Mouse (Mus musculus): ENCODE measurements around the gene Gm49318. TPM values are rescaled to one million over a fixed set of nuclear protein-coding genes. Genes with fewer than 3 reads are reported as not detected.

Gm49318 gene
- polyA plus RNA-seq, 1 experiment from 2014 or later: not detected

DNA sequence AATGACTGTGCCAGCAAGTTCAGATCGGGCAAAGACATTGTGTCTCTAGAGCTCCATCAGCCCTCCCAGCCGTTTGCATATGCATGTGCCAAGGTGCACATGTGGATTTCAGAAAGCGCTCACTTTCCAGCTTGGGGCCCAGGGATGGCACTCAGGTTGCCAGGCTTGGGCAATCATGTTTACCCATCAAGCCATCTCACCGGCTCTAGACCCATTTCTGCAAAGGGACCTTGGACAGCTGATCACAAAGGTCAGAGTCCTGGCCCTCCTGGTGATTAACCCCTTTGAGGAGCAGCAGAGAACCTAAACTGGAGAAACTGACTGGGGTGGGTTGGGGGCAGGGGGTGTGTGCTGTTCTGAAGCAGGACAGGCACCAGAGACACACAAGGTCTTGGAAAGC lies 78.8 kb downstream of the Gm49318 start:
- H3K4me3 ChIP-seq: no peak overlapping the region
- no peak overlapping the region for H3K4me2 ChIP-seq
- WGBS: 76% methylated on average over 4 of the region's 4 CpGs
- peaks cover 72% of the 10 kb centered on the region for H3K27me3 ChIP-seq
- no peak overlapping the region for H3K9ac ChIP-seq
- no peak overlapping the region for H3K27ac ChIP-seq
- no peaks in the 10 kb centered on the region for H3K9me3 ChIP-seq (replicated peaks)
- no peaks in the 10 kb centered on the region for H3K36me3 ChIP-seq
- peaks cover 25% of the 10 kb centered on the region for H3K4me1 ChIP-seq (replicated peaks)
- no peak for ATAC-seq (replicated peaks; ENCODE audit: insufficient number of reproducible peaks, insufficient read depth, low FRiP score, low read depth)

DNA sequence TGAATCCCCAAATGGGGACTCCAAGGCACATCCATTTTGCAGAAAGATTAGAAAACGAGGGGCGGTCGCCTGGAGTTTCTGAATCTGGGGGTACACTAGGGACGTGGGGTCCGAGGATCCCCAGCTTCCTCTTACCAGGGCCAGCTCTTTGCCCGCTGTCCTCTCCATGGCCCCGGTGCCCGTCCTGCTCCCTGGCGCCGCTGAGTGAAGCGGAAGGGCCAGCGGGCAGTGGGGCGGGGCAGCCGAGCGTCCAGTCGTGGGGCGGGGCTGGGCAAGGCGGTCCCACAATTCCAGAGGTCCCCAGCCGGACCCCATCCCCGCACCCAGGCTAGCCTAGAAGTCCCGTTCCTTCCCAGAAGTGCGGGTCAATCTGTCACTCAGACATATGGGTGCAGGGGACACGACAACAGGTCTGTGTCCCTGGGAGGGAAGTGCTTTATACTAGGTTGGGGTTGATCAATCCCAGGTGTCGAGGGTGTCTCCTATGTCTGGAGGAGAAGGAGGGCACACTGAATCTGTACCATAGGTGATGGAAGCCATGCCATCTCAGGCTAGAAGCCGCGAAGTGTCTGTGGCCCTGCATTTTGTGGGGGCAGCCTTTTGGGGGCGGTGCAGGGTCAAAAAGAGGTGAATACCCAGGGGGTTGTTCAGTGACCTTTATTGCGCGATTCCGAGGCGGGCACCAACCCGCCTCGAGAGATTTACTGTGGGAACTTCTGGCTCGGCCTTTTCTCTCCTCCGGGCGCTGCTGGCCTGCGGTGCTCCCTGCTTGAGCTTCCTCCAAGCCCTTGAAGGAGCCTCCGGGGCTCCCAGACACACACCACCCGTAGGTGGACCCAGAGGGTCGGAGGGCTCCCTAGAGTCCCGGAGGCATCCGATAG lies 81.6 kb downstream of the Gm49318 start, which contains the start of gene Rgl3:
TSS of gene Rgl3 (minus strand) at position 217 of the 881 bp plus-strand sequence.
- H3K9ac ChIP-seq: peak within 1 kb of the TSS; percentile 51
- ATAC-seq (replicated peaks; ENCODE audit: insufficient number of reproducible peaks, insufficient read depth, low FRiP score, low read depth): no peak
- H3K4me3 ChIP-seq: peak within 1 kb of the TSS; percentile 56
- H3K4me2 ChIP-seq: peak within 1 kb of the TSS; percentile 88
- H3K27ac ChIP-seq: no peak within 1 kb of the TSS
- no peaks in the 10 kb centered on the region for H3K36me3 ChIP-seq
- peaks cover 93% of the 10 kb centered on the region for H3K27me3 ChIP-seq
- under 1% methylated on average over 42 of the region's 42 CpGs for WGBS
- no peaks in the 10 kb centered on the region for H3K9me3 ChIP-seq (replicated peaks)
- H3K4me1 ChIP-seq (replicated peaks): peaks cover 25% of the 10 kb centered on the region

DNA sequence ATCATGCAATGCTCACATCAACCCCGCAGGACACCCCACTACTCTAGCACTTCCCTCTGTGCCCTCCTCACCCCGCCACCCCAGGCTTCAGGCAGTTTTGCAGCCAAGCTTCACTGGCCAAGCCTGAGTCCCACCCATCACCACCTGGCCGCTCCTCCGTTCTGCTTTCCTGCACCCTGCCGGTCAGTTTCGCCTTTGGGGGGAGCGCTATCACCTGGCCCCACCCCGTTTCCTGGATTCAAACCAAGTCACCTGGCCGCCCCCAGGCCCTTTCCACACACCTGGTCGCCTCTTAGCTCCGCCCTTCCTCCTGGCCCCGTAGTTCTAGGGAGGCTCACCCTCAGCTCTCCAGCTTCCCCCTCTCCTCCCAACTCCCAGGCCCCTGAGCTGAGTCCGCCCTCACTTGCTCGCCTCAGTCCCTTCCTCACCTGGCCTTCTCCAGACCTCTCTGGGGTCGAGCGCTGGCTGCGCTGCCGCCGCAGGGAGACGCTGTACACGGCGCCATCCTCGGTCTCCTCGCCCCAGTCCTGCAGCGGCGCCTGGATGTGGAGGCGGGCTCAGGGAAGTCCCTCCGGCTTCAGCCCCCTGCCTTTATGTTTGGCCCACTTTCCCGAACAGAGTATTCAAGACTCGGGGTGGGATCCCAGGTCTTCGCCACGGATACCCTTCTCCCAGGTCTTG lies 82.5 kb downstream of the Gm49318 start:
- ATAC-seq (replicated peaks; ENCODE audit: insufficient number of reproducible peaks, insufficient read depth, low FRiP score, low read depth): no peak
- H3K4me3 ChIP-seq: peak overlapping the region; percentile 56
- no peaks in the 10 kb centered on the region for H3K36me3 ChIP-seq
- peak overlapping the region; percentile 88 for H3K4me2 ChIP-seq
- peaks cover 95% of the 10 kb centered on the region for H3K27me3 ChIP-seq
- peaks cover 25% of the 10 kb centered on the region for H3K4me1 ChIP-seq (replicated peaks)
- no peaks in the 10 kb centered on the region for H3K9me3 ChIP-seq (replicated peaks)
- WGBS: 1% methylated on average over 32 of the region's 32 CpGs
- H3K27ac ChIP-seq: no peak overlapping the region
- H3K9ac ChIP-seq: peak overlapping the region; percentile 51

DNA sequence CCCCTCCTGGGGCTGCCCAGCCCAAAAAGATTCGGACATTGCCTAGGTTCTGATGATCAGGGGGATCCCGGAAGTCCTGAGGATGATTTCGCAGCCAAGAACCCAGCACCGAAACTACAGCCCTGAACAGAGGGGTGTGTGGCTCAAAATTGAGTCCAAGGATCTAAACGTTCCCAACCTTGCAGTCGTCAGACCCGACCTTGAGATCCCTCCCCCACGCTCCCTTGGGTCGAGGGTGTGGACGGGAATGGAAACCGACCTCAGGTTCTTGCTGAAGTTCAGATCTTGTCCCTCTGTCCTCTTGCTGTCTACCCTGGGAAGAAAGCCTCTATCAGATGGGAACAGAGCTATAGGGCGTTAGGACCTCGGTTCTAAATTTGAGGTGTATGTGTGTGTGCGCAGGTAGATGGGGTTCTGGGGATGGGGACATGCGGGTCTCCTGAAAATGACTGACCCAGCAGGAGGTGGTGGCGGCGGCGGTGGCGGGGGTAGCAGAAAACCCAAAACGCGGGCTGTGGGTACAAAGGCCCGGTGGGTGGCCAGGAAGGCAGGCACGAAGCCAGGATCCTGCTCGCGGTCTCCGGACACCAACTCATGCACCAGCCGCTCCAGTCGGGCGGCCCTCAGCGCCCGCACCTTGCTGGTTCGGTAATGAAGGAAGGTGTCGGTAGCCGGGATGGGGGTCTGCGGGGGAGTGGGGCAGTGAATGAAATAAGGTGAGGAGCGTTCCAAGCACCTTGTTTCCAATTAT lies 83.3 kb downstream of the Gm49318 start:
- peak overlapping the region; percentile 88 for H3K4me2 ChIP-seq
- H3K36me3 ChIP-seq: no peaks in the 10 kb centered on the region
- peaks cover 25% of the 10 kb centered on the region for H3K4me1 ChIP-seq (replicated peaks)
- H3K27ac ChIP-seq: no peak overlapping the region
- 8% methylated on average over 36 of the region's 36 CpGs for whole genome bisulfite sequencing
- H3K9me3 ChIP-seq (replicated peaks): no peaks in the 10 kb centered on the region
- H3K27me3 ChIP-seq: peaks cover 92% of the 10 kb centered on the region
- H3K9ac ChIP-seq: no peak overlapping the region
- no peak for ATAC-seq (replicated peaks; ENCODE audit: insufficient number of reproducible peaks, insufficient read depth, low FRiP score, low read depth)
- peak overlapping the region; percentile 56 for H3K4me3 ChIP-seq

Small RNA genes lying within 50 kb of the gene (microRNA-seq; reads per million reads assigned to microRNA genes)
- gene Mir7084: not detected

Other genes starting within 250 kb of the Gm49318 start
- gene Angptl8, start 235.7 kb downstream of the Gm49318 start, polyA plus RNA-seq (2015; fragmentation: Nextera tagmentation; extraction: Ambion mirVana): 1.2 and 2.1 TPM in 2 replicates
- 38.3 and 54.7 TPM in 2 replicates for gene Dock6, start 218.6 kb downstream of the Gm49318 start, polyA plus RNA-seq (2015; fragmentation: Nextera tagmentation; extraction: Ambion mirVana)
- gene Rab3d, start 153.1 kb downstream of the Gm49318 start, polyA plus RNA-seq (2015; fragmentation: Nextera tagmentation; extraction: Ambion mirVana): 9.7 and 15.6 TPM in 2 replicates
- 2.7 and 3.5 TPM in 2 replicates for gene Ccdc159, start 143.8 kb downstream of the Gm49318 start, polyA plus RNA-seq (2015; fragmentation: Nextera tagmentation; extraction: Ambion mirVana)
- gene Tmem205, start 143.7 kb downstream of the Gm49318 start, polyA plus RNA-seq (2015; fragmentation: Nextera tagmentation; extraction: Ambion mirVana): 36.9 and 44.9 TPM in 2 replicates
- gene Plppr2, start 134.2 kb downstream of the Gm49318 start, polyA plus RNA-seq (2015; fragmentation: Nextera tagmentation; extraction: Ambion mirVana): 3.2 and 5.7 TPM in 2 replicates
- 4.4 and 5.2 TPM in 2 replicates for gene Swsap1, start 115.5 kb downstream of the Gm49318 start, polyA plus RNA-seq (2015; fragmentation: Nextera tagmentation; extraction: Ambion mirVana)
- gene Epor, start 107.8 kb downstream of the Gm49318 start, polyA plus RNA-seq (2015; fragmentation: Nextera tagmentation; extraction: Ambion mirVana): 2.9 and 4.7 TPM in 2 replicates
- gene Rgl3, start 81.8 kb downstream of the Gm49318 start, polyA plus RNA-seq (2015; fragmentation: Nextera tagmentation; extraction: Ambion mirVana): 1.8 and 3.0 TPM in 2 replicates
- 0.35 and 0.77 TPM in 2 replicates for gene Ccdc151, start 68.6 kb downstream of the Gm49318 start, polyA plus RNA-seq (2015; fragmentation: Nextera tagmentation; extraction: Ambion mirVana)
- 60.3 and 83.6 TPM in 2 replicates for gene Prkcsh, start 68.5 kb downstream of the Gm49318 start, polyA plus RNA-seq (2015; fragmentation: Nextera tagmentation; extraction: Ambion mirVana)
- 0.14 and 1.0 TPM in 2 replicates for gene Elavl3, start 19.2 kb downstream of the Gm49318 start, polyA plus RNA-seq (2015; fragmentation: Nextera tagmentation; extraction: Ambion mirVana)
- 8.5 and 11.3 TPM in 2 replicates for gene Zfp653, start 117 bp upstream of the Gm49318 start, polyA plus RNA-seq (2015; fragmentation: Nextera tagmentation; extraction: Ambion mirVana)
- gene Ecsit, start 14.2 kb upstream of the Gm49318 start, polyA plus RNA-seq (2015; fragmentation: Nextera tagmentation; extraction: Ambion mirVana): 55.0 and 62.4 TPM in 2 replicates
- gene Cnn1, start 28.0 kb upstream of the Gm49318 start, polyA plus RNA-seq (2015; fragmentation: Nextera tagmentation; extraction: Ambion mirVana): 145 and 157 TPM in 2 replicates
- 96.9 and 115 TPM in 2 replicates for gene Elof1, start 45.9 kb upstream of the Gm49318 start, polyA plus RNA-seq (2015; fragmentation: Nextera tagmentation; extraction: Ambion mirVana)
- 3.0 and 10.3 TPM in 2 replicates for gene Acp5, start 64.5 kb upstream of the Gm49318 start, polyA plus RNA-seq (2015; fragmentation: Nextera tagmentation; extraction: Ambion mirVana)
- 48.6 and 49.2 TPM in 2 replicates for gene Pigyl, start 85.6 kb upstream of the Gm49318 start, polyA plus RNA-seq (2015; fragmentation: Nextera tagmentation; extraction: Ambion mirVana)
- 0.13 and 0.52 TPM in 2 replicates for gene Zfp872, start 116.8 kb upstream of the Gm49318 start, polyA plus RNA-seq (2015; fragmentation: Nextera tagmentation; extraction: Ambion mirVana)
- gene Zfp809, start 154.5 kb upstream of the Gm49318 start, polyA plus RNA-seq (2015; fragmentation: Nextera tagmentation; extraction: Ambion mirVana): 17.8 and 22.1 TPM in 2 replicates
- gene Zfp599, start 188.6 kb upstream of the Gm49318 start, polyA plus RNA-seq (2015; fragmentation: Nextera tagmentation; extraction: Ambion mirVana): 3.5 and 4.3 TPM in 2 replicates
- 10.8 and 14.2 TPM in 2 replicates for gene Zfp810, start 236.4 kb upstream of the Gm49318 start, polyA plus RNA-seq (2015; fragmentation: Nextera tagmentation; extraction: Ambion mirVana)

Data from heart, embryonic 15.5 days (tissue).